Mouse (Mus musculus) gastrocnemius, adult 2 months (tissue): ENCODE data around the gene Tpst2. TPM values are rescaled to one million over a fixed set of nuclear protein-coding genes. Genes with fewer than 3 reads are reported as not detected.

Source experiments
- DNase-seq: peaks from one replicate; pipeline ENCODE4 v3.0.0; 2022
- H3K27ac ChIP-seq: fragments of 200-600 bp; 2 replicates; pipeline ENCODE4 v1.8.1; 2022; ENCODE audit warnings: mild to moderate bottlenecking
- H3K4me3 ChIP-seq: fragments of 200-600 bp; 2 replicates; pipeline ENCODE4 v1.8.1; 2022; ENCODE audit warnings: mild to moderate bottlenecking, moderate library complexity
- CTCF ChIP-seq: fragments of 200-600 bp; IDR thresholded peaks from 2 replicates; pipeline ENCODE4 v1.8.1; 2022; ENCODE audit warnings: antibody characterized with exemption, mild to moderate bottlenecking, moderate library complexity
- intact Hi-C: fragments of 180-260 bp; cut with DNase I; formaldehyde crosslinking; loops from one replicate; pipeline ENCODE4 v1.15.1; 2025
- total RNA-seq, 2 experiments: library from RNA; stranded (reverse); gene quantifications; 2 replicates each; pipeline ENCODE4 v1.2.3; 2021

Tpst2 gene
- total RNA-seq, 2 experiments from 2014 or later: 12.6 to 25.4 TPM

- intact Hi-C loops: no loop called here
- Histone ChIP-seq H3K4me3 (no peak overlapping the region), H3K27ac (no peak overlapping the region)
- no peak for TF ChIP-seq CTCF
- no peak for DNase-seq
Measured at GRCm38 (mm10) chr5:112364184-112364797, 87.8 kb downstream of the Tpst2 start.

Other genes with a start within 250 kb of the Tpst2 start
- under 1 TPM in 1 of 2 experiments, not detected in 1; 0.86 TPM for gene Cryba4, start 24.2 kb upstream of the Tpst2 start, total RNA-seq
- gene Crybb1, start 20.9 kb upstream of the Tpst2 start, total RNA-seq: 1 to 10 TPM; 1.6 to 3.7 TPM
- 10 to 100 TPM; 10.6 to 15.5 TPM for gene Tfip11, start 49.7 kb downstream of the Tpst2 start, total RNA-seq
- gene Srrd, start 66.3 kb downstream of the Tpst2 start, total RNA-seq: 1 to 10 TPM; 4.2 to 5.6 TPM
- 1 to 10 TPM; 4.3 to 6.3 TPM for gene Hps4, start 66.4 kb downstream of the Tpst2 start, total RNA-seq
- gene Gm6583, start 79.3 kb downstream of the Tpst2 start, total RNA-seq: not detected
- under 1 TPM; 0.17 to 0.18 TPM for gene Asphd2, start 118.2 kb downstream of the Tpst2 start, total RNA-seq
- not detected for gene Gm6588, start 172.7 kb downstream of the Tpst2 start, total RNA-seq